Mouse (Mus musculus): ENCODE results near the gene Gm11569.
"Not testable (repeated sequence)": the region's sequence is repeated elsewhere in the genome, so short reads cannot be mapped to it uniquely, and the experiment has no call there.

Gm11569 gene

DNA sequence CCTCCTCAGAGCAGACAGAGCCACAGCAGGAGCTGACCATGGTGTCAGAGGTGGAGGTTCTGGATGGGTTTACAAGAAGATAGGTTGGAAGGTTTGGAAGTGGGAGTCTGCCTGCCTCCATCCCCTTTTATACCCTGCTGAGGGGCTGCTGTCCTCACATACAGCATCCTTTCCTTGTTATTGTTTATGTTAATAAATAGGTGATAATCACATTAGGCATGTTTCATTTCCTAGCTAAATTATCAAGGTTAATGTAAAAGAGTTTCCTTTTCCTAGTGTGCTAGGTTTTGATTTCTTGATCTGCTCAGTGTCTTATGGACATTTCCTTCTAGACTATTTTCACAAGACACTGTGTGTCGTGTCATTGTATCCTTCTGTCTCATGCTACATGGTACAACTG is at the start of gene Gm11569:
TSS of gene Gm11569 (minus strand) at position 101 of the 400 bp plus-strand sequence.
- not testable (repeated sequence) for DNase-seq (ENCODE audit: inconsistent ontology term)

DNA sequence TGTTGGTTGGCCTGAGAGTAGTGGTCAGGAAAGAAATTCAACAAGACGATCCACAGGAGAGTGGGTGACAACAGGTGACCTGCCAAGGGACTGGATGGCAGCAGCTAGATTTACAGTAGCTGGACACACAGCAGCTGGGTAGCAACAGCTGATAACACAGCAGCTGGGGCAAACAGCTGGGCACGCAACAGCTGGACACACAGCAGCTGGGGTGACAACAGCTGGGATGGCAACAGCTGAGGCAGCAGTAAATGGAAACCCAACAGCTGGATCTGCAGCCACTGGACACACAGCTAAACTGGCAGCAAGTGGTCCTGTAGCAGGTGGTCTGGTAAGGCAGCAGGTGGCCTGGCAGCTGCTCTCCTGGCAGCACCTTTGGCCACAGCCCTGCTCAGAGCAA is 48.0 kb upstream of the Gm11569 start:
- DNase-seq (ENCODE audit: inconsistent ontology term) = no peak

DNA sequence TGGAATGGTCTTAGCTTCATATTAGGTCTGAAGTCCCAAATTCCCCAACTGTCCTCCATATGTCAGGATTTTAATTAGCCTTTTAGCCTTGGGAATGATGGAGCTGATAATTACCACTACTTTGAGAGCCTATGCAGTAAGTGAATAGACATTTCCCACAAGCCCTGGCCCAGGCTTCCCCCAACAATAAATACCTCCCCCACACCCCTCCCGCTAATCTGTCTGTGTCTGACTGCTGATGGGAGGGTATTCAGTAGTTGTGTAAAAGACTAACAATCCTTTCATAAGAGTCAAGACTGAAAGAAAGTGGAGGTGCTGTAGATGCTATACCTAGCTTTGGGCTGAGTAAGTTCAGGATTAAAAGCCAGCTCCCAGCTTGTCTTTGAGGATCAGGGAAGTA is 43.5 kb upstream of the Gm11569 start:
- DNase-seq (ENCODE audit: inconsistent ontology term) = no peak

DNA sequence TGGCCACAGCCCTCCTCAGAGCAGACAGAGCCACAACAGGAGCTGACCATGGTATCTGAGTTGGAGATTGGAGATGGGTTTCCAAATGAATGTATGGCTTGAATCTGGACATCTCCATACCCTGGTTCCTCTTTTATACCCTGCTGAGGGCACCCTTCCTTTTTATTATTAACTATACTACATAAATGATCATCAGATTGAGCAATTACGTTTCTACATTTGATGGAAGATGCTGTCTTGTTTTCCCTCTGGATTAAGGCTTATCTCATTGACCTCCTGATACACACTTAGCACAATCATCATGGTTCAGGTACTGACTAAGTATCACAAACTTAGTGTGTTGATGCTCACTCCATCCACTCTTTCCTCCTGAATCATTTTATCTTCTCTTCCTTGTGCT is 39.2 kb upstream of the Gm11569 start, which contains the start of gene 2300003K06Rik:
TSS of gene 2300003K06Rik (minus strand) at position 101 of the 400 bp plus-strand sequence.
- no peak for DNase-seq (ENCODE audit: inconsistent ontology term)

DNA sequence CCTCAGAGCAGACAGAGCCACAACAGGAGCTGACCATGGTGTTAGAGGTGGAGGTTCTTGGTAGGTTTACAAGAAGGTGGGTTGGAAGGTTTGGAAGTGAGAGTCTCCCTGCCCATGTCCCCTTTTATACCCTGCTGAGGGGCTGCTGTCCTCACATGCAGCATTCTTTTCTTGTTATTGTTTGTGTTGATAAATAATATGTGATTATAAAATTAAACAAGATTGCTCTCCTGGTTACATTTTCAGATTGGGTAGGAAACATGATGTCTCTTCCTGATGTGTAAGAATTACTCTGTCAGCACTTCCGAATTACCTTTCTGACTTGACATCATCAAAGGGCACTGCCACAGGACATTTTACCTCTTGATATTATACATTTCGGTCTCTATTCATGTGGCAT is 16.8 kb upstream of the Gm11569 start, which contains the start of gene Gm11564:
TSS of gene Gm11564 (minus strand) at position 101 of the 400 bp plus-strand sequence.
- DNase-seq (ENCODE audit: inconsistent ontology term) = not testable (repeated sequence)

DNA sequence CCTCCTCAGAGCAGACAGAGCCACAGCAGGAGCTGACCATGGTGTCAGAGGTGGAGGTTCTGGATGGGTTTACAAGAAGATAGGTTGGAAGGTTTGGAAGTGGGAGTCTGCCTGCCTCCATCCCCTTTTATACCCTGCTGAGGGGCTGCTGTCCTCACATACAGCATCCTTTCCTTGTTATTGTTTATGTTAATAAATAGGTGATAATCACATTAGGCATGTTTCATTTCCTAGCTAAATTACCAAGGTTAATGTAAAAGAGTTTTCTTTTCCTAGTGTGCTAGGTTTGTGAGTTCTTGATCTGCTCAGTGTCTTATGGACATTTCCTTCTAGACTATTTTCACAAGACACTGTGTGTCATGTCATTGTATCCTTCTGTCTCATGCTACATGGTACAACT is 11.1 kb upstream of the Gm11569 start, which contains the start of gene Krtap4-13:
TSS of gene Krtap4-13 (minus strand) at position 101 of the 400 bp plus-strand sequence.
- not testable (repeated sequence) for DNase-seq (ENCODE audit: inconsistent ontology term)

DNA sequence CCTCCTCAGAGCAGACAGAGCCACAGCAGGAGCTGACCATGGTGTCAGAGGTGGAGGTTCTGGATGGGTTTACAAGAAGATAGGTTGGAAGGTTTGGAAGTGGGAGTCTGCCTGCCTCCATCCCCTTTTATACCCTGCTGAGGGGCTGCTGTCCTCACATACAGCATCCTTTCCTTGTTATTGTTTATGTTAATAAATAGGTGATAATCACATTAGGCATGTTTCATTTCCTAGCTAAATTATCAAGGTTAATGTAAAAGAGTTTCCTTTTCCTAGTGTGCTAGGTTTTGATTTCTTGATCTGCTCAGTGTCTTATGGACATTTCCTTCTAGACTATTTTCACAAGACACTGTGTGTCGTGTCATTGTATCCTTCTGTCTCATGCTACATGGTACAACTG is 5.6 kb upstream of the Gm11569 start, which contains the start of gene Gm11554:
TSS of gene Gm11554 (minus strand) at position 101 of the 400 bp plus-strand sequence.
- not testable (repeated sequence) for DNase-seq (ENCODE audit: inconsistent ontology term)

DNA sequence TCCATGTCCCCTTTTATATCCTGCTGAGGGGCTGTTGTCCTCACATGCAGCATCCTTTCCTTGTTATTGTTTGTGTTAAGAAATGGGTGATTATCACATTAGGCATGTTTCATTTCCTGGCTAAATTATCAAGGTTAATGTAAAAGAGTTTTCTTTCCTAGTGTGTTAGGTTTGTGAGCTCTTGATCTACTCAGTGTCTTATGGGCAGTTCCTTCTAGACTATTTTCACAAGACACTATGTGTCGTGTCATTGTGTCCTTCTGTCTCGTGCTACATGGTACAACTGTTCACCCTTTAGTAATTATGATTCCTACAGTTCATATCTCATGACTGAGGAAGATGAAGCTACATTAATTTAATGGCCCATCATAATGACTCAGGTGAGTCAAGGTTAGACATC is 5.4 kb downstream of the Gm11569 start, which contains the start of gene Gm11596:
TSS of gene Gm11596 (minus strand) at position 101 of the 400 bp plus-strand sequence.
- DNase-seq (ENCODE audit: inconsistent ontology term) = no peak

DNA sequence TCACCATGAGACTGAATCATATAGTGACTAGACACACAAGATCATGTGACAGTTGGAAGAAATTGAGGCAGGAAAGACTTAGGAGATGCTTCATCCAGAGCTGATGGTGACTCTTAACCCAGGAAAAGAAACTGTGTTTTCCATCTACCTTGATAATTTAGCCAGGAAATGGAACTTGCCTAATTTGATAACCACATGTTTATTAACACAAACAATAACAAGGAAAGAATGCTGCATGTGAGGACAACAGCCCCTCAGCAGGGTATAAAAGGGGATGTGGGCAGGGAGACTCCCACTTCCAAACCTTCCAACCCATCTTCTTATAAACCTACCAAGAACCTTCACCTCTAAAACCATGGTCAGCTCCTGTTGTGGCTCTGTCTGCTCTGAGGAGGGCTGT is 13.8 kb downstream of the Gm11569 start, which contains the start of gene Krtap4-9:
TSS of gene Krtap4-9 (plus strand) at position 301 of the 400 bp plus-strand sequence.
- not testable (repeated sequence) for DNase-seq (ENCODE audit: inconsistent ontology term)

DNA sequence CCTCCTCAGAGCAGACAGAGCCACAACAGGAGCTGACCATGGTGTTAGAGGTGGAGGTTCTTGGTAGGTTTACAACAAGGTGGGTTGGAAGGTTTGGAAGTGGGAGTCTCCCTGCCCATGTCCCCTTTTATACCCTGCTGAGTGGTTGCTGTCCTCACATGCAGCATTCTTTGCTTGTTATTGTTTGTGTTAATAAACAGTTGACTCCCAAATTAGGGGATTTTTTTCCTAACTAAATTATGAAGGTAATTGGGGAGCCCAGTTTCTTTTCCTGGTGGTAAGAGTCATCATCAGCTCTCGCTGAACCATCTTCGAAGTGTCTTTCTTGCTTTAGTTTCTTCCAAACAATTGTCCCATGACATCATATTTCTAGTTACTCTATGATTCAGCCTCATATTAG is 18.1 kb downstream of the Gm11569 start, which contains the start of gene Krtap4-8:
TSS of gene Krtap4-8 (minus strand) at position 101 of the 400 bp plus-strand sequence.
- DNase-seq (ENCODE audit: inconsistent ontology term) = no peak

DNA sequence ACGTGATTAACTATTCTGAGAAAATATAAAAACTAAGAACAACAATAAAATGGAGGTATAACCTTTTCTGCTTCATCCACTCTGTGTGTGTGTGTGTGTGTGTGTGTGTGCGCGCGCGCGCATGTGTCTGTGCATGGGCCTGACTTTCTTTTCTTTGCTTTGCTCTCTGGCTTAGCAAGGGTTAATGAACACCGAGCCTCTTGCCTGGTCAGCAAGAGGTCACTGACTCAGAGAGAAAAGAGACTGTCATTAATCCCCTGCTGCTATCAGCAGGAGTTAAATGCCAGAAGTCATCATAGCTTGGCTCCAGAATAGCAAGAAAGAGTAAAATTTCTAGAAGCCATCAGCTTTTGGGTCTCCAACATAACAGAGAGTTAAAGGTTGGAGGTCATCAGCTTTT is 20.3 kb downstream of the Gm11569 start:
- no peak for DNase-seq (ENCODE audit: inconsistent ontology term)

DNA sequence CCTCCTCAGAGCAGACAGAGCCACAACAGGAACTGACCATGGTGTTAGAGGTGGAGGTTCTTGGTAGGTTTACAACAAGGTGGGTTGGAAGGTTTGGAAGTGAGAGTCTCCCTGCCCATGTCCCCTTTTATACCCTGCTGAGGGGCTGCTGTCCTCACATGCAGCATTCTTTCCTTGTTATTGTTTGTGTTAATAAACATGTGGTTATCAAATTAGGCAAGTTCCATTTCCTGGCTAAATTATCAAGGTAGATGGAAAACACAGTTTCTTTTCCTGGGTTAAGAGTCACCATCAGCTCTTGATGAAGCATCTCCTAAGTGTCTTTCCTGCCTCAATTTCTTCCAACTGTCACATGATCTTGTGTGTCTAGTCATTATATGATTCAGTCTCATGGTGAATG is 25.9 kb downstream of the Gm11569 start, which contains the start of gene Gm11595:
TSS of gene Gm11595 (minus strand) at position 101 of the 400 bp plus-strand sequence.
- DNase-seq (ENCODE audit: inconsistent ontology term) = not testable (repeated sequence)

DNA sequence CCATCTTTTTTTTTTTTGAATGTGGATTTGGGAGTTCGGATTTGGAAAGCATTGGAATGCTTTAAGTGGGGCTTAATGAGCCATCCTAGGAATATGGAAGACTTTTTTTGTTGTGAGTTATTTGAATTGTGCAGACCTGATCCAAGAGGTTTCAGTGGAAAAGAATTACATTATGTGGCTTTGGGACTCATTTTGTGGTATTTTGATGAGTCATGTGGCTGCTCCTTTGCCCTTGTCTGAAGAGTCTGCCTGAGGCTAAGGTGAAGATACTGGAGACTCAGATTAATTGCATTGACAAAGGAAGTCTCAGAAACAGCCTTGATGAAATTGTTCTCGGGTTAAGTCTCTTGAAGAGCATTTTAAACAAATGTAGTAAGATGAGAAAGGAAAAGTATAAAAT is 30.3 kb downstream of the Gm11569 start:
- peak; percentile 78 for DNase-seq (ENCODE audit: inconsistent ontology term)

DNA sequence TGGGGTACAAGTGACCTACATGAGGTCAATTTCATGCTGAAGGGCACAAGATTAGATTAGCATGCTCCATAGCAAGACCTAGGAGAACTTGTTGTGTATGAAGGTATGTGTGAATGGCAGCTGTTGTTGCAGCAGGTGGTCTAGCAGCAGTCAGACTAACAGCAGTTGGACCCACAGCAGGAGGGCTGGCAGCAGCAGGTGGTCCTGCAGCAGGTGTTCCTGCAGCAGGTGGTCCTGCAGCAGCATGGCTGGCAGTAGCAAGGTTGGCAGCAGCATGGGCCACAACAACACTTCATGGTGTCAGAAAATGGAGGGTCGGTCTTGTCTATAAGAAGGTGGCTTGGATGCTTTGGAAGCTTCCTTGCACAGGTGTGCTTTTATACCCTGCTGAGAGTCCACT is 39.9 kb downstream of the Gm11569 start:
- no peak for DNase-seq (ENCODE audit: inconsistent ontology term)

All from Muller cell, postnatal 12 days (primary cell).